In the genomic region with DNA sequence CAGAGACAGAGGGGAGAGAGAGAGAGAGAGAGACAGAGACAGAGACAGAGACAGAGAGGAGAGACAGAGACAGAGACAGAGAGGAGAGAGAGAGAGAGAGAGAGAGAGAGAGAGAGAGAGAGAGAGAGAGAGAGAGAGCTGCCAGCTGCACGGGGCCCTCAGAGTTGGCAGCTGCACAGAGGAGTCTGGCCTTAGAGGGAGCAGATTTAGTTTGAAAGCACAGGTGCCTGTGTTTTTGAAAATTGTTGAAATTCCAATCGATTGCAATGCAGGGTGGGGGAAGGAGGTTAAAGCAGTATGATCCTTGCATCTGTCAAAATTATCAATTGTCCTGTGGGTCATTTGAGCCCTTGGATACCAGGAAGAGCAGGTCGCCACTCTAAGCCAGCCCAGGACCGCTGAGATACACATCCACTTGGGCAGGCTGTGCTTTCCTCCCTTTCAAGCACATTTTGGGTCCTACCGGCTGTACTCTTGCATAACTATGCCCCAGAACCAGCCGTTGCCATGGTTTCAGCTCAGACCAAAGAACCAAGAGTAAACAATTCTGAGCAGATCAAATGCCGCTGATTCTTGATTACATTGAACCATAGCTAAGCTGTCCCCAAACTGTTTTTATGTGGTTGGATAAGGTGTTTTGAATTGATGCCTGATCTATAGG, we compare ENCODE assay signal across 8 mouse cellular contexts.
DNase-seq lines count a peak whose midpoint lies in the region; ATAC-seq and TF ChIP-seq lines count a peak whose summit lies in the region.

No protein-coding gene starts in this region.

- TF ChIP-seq EP300 in heart, adult 2 months (IDR thresholded peaks at IDR 0.05; ENCODE audit: insufficient read depth, low read depth, low read length): no peak

- no peak overlapping the region for H3K9ac ChIP-seq in heart, adult 2 months (ENCODE audit: low read depth, low read length)
- no peak overlapping the region for H3K9ac ChIP-seq in lung, embryonic 15.5 days

- TF ChIP-seq CTCF in heart, adult 2 months (IDR thresholded peaks at IDR 0.05): no peak

- intact Hi-C loops in heart, adult 2 months (cut with DNase I): no loop called here

- peak; percentile 70 for DNase-seq in heart, adult 11 months
- DNase-seq in heart, adult 2 months: no peak
- peak; percentile 35 for DNase-seq in embryonic facial prominence, embryonic 10.5 days (ENCODE audit: low spot score)
- peak; percentile 41 for DNase-seq in layer of hippocampus, adult 9-10 months (ENCODE audit: low spot score)
- DNase-seq in spleen, postnatal 14 days (ENCODE audit: low spot score in 2 of 2): no peak
- no peak for DNase-seq in c-Kit-positive CD71-positive TER-119-positive erythroid progenitor cells, embryonic 14.5 days (ENCODE audit: low spot score)
- no peak for DNase-seq in urinary bladder, adult 2 months (ENCODE audit: low spot score)

- no peaks in the 10 kb centered on the region for H3K79me2 ChIP-seq in heart, adult 2 months (replicated peaks; ENCODE audit: control insufficient read depth, insufficient read depth, low read length)

- no peaks in the 10 kb centered on the region for H3K9me3 ChIP-seq in embryonic facial prominence, embryonic 10.5 days
- H3K9me3 ChIP-seq in lung, embryonic 15.5 days: no peaks in the 10 kb centered on the region

- no peaks in the 10 kb centered on the region for H3K27me3 ChIP-seq in heart, adult 2 months (ENCODE audit: control insufficient read depth, insufficient read depth, low read length)
- H3K27me3 ChIP-seq in embryonic facial prominence, embryonic 10.5 days (replicated peaks; ENCODE audit: low read depth, poor library complexity, severe bottlenecking): no peaks in the 10 kb centered on the region
- no peaks in the 10 kb centered on the region for H3K27me3 ChIP-seq in lung, embryonic 15.5 days

- H3K4me3 ChIP-seq in heart, adult 2 months: no peak overlapping the region
- H3K4me3 ChIP-seq in embryonic facial prominence, embryonic 10.5 days: no peak overlapping the region
- no peak overlapping the region for H3K4me3 ChIP-seq in lung, embryonic 15.5 days

- 71% methylated on average over 7 of the region's 7 CpGs for WGBS in heart, adult 2 months
- WGBS in embryonic facial prominence, embryonic 10.5 days: 54% methylated on average over 7 of the region's 7 CpGs
- WGBS in lung, embryonic 15.5 days: 13% methylated on average over 7 of the region's 7 CpGs

- no peaks in the 10 kb centered on the region for H3K36me3 ChIP-seq in heart, adult 2 months (ENCODE audit: control insufficient read depth, insufficient read depth, low read length)
- no peaks in the 10 kb centered on the region for H3K36me3 ChIP-seq in embryonic facial prominence, embryonic 10.5 days (replicated peaks)
- no peaks in the 10 kb centered on the region for H3K36me3 ChIP-seq in lung, embryonic 15.5 days

- 0 out of 2 replicates have a peak overlapping the region, but pooled peaks have one; percentile 5 for H3K4me2 ChIP-seq in lung, embryonic 15.5 days

- peak; percentile 82 for ATAC-seq in lung, embryonic 15.5 days (ENCODE audit: borderline replicate concordance, extremely low read depth, low FRiP score, low TSS enrichment)

- H3K4me1 ChIP-seq in heart, adult 2 months (ENCODE audit: control insufficient read depth, insufficient read depth, low read length): no peaks in the 10 kb centered on the region
- peaks cover 15% of the 10 kb centered on the region for H3K4me1 ChIP-seq in embryonic facial prominence, embryonic 10.5 days
- H3K4me1 ChIP-seq in lung, embryonic 15.5 days: peaks cover 19% of the 10 kb centered on the region

- H3K27ac ChIP-seq in heart, adult 2 months: no peak overlapping the region
- peak overlapping the region; percentile 26; the same call in 1 of the 2 replicates for H3K27ac ChIP-seq in embryonic facial prominence, embryonic 10.5 days (replicated peaks)
- H3K27ac ChIP-seq in lung, embryonic 15.5 days: no peak overlapping the region

- TF ChIP-seq POLR2A in heart, adult 2 months (IDR thresholded peaks at IDR 0.05; ENCODE audit: insufficient read depth, low read depth, low read length): no peak

Comparison
In these comparisons a context has a peak if more than half of its experiments do, and no peak if none do; other contexts are left out.
1. DNase-seq: peak in heart, adult 11 months (single experiment), embryonic facial prominence, embryonic 10.5 days (single experiment) and layer of hippocampus, adult 9-10 months (single experiment); none in heart, adult 2 months (0 of 2), spleen, postnatal 14 days (0 of 2), c-Kit-positive CD71-positive TER-119-positive erythroid progenitor cells, embryonic 14.5 days (single experiment) and urinary bladder, adult 2 months (single experiment).